Mouse (Mus musculus) hematopoietic stem cell, adult 5-6 weeks (primary cell): ENCODE results near the gene Bcat1. TPM values are rescaled to one million over a fixed set of nuclear protein-coding genes. Genes with fewer than 3 reads are reported as not detected.

Experiments
- ATAC-seq, 2 experiments: fragments of 125-278 bp in 1 of 2; replicated peaks in 1 of 2; 2 replicates each; pipeline ENCODE4 v1.8.0; 2016 to 2017; ENCODE audit warnings: inconsistent platforms in 2 of 2, mild to moderate bottlenecking in 2 of 2, moderate number of reproducible peaks in 2 of 2, low read depth in 1 of 2, moderate TSS enrichment in 1 of 2; ENCODE audit not compliant: low FRiP score in 2 of 2, poor library complexity in 2 of 2, severe bottlenecking in 2 of 2, insufficient read depth in 1 of 2, low TSS enrichment in 1 of 2
- total RNA-seq: library from RNA; stranded (forward); fragments of 172-1452, 232-1000 nt; gene quantifications from 2 replicates; pipeline ENCODE4 v1.2.3, GENCODE M21; 2017

Gene Bcat1
- total RNA-seq, 1 experiment from 2014 or later, result 0.79 TPM

DNA sequence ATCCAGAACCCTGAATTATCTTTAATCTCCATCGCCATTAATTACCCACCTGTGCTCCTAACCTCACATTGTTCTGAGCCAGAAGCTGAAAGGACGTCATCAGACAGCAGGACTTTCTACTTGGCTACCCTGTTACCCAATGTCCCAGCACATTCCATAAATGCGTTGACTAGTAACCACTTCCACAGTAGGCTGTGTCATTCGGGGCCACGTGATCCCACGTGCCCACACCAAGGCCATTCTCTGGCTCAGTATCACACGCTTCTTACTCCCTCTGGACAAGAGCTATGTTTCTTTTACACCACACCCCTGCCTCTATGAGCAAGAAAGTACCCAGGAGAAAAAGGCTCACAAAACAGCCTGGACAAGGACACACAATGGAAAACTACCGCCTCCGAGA, 40.6 kb downstream of the Bcat1 start:
- ATAC-seq, result no peak

DNA sequence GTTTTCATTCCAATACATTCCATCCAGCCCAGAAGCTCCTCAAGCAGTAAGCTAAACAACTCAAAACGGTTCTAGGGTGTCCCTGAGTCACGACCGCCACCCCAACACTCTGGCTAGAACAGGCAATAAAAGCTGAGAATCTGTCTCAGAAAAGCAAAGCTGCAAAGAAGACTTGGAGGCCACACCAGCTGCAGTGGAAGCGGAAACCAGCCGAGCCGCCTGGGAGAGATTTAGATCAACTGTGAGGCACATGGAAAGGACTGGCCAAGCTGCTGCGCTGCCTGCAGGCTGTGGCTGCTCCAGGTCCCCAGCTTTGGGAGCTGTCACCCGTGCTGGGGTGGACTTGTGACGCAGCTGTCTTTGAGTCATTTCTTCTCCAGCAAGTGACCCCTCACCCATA, 45.4 kb downstream of the Bcat1 start:
- no peak for ATAC-seq

DNA sequence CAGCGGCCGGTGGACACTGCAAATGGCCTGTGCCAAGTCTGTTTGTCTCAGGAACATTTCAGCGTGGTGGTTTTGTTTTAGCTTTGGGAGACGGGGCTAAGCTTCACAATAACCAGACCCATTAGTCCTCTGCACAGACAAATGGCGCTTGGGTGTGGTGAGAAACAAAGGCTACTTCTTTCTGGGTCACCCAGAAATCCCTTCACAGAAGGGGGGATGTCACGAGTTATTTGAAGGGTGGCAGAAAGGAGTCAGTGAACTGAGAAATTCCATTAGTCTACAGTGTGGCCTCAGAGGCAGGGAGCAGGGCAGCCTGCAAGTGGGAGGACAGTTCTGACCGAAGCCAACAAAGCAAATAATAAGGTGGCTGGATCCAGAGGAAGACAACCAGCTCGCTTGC, 52.0 kb downstream of the Bcat1 start:
- no peak for ATAC-seq

DNA sequence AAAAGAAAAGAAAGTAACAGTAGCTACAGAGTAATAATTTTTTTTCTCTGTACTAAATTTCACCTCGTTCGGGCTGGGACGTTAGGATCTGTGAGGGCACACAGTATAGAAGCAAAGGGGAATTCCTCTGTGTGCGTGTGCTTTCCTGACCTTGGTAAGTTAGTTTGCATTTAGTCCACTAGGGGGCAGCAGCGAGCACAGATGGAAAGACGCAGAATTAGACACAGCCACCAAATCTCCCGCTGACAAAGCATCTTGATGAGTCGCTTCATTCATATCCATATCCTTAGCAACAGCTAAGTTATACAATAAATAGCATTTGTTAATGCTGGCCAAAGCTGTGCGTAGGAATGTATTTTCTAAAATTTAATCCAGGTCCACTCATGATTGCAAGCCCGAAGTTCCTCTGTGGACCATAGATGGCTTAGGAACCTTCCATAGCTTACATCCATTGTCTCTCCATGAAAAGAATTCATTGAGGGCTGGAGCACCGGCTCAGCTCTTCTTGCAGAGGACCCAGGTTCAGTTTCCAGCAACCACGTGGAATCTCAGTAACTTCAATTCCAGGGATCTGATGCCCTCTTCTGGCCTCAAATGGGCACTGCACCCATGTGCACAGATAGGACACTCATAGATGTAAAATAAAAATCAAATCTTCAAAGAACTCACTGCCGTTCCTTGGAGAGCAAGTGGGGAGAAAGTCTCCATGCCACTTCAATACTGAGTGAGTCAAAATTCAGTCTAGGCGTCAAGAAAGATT, 52.8 kb downstream of the Bcat1 start:
- ATAC-seq, result peak in 1 of 2 experiments; percentile 60; a peak in 1 of 4 replicates

DNA sequence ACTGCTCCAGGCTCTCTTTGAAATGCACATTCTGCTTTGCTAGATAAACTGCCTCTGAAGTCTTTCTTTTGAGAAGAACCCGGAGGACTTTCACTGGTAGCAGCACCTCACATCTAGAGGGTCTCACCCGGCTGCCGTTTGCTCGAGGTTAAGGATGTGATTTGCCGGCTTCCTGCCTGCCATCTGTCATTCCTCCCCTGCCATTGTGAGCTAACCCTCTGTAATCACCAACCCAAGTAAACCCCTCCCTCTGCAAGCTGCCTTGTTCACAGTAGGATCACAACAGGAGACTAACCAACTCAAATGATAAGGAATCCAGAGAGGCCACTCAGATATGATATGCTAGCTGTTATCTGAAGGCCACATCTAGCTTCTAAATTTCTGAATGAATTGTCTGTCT, 53.6 kb downstream of the Bcat1 start:
- ATAC-seq, result no peak

DNA sequence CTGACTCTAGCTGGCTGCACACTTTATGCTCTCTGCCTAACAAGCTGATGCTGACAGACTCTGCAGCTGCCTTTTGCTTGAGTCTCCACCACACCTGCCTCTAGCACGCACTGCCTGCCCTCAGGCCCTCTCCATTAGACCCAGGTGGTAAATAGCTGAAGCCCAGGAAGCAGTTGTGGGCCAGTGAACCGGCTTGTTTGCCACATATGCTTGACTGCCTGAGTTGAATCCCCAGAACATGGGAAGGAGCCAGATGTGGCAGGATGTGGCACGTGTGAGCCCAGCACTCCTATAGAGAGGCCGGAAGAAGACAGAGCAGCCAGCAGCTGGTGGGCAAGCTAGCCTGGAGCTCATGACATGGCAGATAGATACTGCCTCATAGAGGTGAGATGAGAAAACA, 55.4 kb downstream of the Bcat1 start:
- ATAC-seq, result no peak

DNA sequence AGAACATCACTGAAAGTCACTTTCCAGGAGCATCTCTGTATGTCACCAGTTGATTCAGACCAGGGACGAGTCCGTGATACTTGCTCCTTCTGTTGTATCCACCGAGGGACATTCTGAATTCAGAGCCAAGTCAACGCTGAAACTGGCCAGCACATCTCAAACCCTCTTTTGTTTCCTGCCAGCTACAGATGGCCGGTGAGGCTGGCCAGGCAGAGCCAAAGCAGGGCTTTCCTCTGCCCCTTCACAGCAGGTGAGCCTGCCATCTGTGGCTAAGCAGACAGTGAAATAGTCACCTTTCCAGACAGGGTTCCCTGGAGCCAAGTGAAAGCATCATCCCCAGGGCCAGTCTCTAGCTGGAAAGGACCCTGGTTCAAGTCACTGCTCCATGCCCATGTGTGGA, 57.7 kb downstream of the Bcat1 start:
- ATAC-seq, result no peak

DNA sequence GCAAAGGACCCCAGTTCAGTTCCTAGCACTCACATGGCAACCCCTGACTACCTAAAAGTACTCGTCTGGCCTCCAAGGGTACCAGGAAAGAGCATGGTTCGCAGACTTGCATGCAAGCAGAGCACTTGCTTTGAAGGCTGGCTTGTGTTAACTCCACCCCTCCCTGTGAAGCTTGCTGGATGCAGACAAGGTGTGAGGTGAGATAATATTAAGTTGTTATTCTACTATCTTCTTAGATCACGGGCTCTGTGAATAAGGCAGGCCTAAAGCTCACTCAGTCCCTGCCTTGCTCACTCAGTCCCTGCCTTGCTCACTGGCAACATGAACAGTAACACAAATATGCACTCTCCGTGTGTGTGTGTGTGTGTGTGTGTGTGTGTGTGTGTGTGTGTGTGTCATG, 58.5 kb downstream of the Bcat1 start:
- ATAC-seq, result peak; percentile 29 to 46; a peak in 1 of 4 replicates

DNA sequence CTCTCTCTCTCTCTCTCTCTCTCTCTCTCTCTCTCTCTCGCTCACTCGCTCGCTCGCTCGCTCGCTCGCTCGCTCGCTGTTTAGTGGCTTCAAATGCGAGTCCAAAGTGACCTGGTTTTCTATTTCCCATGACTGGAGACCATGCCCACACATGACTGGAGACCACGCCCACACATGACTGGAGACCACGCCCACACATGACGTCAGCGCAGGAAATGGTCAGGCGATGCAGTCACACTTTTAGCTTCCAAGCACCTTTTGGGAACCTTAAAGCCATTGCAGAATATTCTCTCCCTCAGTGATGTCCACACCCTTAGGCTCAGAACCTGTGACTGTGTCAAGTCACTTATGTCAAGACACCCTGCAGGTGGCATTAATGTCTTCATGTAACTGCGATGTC, 59.3 kb downstream of the Bcat1 start:
- no peak for ATAC-seq

DNA sequence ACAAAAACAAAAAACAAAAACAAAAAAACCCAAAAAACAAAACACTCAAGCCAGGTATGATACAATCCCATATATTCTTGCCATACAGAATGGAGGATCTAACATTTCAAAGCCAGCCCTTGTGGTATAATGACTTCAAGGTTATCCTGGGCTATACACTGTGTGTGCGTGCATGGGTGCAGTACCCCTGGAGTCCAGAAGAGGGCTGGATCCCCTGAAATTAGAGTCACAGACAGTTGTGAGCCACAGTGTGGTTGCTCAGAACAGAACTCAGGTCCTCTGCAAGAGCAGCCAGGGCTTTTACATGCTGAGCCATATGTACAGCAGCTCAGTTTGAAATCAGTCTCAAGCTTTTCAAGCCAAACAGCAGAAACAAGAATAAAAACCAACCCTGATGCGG, 61.0 kb downstream of the Bcat1 start:
- no peak for ATAC-seq

DNA sequence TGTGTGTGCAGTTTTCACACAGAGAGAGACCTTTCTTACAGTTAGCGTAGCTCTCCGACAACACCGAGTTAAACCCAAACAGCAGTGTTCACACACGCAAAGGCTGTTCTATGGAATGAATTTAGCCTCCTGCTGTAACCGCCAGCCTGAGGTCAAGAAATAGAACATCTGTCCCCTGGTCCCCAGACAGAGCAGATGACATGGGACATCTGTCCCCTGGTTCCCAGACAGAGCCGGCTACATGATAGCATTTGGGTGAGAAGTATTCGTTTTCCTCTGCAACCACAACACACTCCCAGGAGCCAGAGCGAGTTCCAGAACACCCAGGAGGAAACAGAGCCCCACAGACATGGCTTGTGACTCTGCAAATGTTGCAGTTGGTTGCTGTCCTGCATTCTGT, 63.3 kb downstream of the Bcat1 start:
- ATAC-seq, result no peak

DNA sequence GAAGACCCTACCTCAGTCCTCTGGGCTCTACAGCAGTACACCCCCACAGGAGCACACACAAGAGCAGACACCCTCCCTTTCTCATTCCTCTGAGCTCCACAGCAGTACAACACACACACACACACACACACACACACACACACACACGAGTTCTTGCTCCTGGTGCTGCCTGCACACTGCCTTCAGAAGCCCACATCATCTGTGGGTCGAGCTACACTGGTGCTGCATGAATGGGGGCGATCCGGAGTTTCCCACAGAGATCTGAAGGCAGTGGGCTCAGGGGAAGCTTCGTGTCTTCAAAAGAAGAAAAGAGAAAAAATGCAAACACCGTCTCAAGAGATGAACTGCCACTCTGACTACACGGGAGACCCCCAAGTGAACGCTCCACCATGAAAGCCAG, 64.8 kb downstream of the Bcat1 start:
- ATAC-seq, result no peak

DNA sequence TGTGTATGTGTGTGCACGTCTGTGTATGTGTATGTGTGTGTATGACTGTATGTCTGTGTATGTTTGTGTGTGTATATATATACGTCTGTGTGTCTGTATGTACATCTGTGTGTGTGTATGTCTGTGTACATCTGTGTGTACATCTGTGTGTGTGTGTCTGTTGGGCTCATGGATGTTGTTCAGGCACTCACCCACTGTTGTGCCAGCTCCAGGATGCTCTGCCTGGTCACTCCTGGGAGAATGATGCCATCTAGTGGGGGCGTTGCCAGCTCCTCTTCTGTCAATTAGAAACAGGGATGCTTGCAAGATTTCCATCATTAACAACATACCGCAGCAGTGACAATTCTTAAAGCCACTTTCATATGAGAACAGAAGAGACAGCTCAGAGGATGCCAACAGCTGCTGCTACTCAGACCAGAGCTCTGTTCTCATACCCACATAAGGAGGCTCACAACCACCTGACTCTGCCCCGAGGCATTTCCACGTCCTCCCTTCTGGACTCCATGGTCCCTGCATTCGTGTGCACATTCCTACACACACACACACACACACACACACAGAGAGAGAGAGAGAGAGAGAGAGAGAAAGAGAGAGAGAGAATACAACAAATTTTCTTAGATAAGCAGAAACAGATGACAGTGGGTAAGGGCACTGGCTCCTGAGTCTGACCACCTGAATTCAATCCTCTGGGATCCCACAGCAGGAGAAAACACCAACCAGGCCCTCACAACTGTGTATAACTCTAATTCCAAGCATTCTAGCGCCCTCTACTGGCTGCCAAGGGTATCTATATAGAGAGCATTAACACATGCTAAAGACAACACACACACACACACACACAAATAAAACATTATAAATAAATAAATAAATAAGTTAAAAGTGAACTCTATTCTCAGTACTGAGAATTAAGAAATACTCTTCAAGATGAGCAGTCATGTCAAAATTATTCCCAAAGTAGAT, 65.8 kb downstream of the Bcat1 start:
- ATAC-seq, result no peak; a peak in 1 of 4 replicates

DNA sequence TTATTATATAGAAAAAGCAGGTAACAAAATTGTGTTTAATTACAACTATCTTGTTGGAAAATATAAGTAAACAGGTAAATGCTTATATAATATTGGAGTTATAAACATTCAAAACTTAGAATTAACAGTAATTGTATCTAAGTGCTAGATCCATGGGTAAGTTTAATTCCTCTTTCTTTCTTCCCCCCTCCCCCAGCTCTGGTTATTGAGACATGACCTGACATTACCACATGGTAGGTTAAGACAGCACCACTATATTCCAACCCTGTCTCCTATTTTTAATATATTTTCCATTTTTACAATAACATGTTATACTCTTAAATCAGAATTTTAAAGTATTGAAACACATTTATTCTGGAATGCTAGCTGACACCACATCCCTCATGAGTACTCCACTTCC, 72.5 kb downstream of the Bcat1 start:
- ATAC-seq, result no peak

DNA sequence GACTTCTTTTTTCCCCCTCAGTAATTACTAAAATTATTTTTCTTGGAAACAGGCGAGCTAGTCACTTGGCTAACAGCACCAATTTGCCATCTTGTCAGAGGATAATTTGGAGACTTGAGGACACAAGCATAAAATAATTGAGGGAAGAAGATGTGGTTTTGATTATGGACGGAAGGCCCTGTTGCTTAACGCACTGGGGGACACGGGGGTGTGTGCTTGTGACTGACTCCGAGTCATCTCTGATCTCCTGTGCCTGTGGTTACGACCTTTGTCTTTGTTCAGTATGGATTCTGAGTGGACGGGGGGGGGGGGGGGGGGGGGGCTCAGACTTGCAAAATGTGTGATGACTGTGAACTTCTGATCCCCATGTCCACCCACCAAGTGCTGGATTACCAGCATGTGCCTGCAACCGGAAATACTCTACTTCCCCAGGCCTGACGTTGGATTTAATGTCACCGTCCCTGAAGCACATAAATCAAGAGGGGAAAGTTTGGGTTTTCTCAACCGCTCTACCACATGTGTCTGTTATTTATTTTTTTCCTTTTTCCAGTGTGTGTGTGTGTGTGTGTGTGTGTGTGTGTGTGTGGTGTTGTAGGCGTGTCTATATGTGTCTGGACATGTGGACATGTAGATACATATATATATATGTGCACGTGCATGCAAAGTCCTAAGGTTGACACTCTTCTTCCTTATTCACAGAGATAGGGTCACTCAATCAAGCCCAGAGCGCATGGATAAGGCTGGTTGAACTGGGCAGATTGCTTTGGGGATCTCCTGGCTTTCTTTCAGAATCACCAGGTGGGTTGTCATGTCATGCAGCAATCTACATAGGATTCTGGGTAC, 73.7 kb downstream of the Bcat1 start:
- ATAC-seq, result peak; percentile 90 to 93

DNA sequence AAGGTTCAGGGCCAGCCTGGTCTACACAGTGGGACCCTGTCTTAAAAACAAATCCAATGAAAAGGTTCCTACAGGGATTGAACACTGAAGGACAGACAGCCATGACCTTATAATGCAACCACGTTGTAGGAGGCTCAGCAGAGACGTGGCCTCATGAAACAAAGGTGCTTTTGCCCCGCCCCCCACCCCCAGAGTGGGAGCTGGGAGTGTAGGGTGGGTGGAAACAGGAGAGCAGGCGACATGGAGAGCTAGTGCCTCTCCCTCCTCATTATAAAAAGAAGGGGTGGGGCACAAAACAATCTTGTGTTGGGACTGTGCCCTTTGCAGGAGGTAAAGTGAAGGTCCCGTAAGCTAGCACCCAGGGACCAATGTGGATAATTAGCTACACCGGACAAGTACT, 74.5 kb downstream of the Bcat1 start:
- ATAC-seq, result no peak

DNA sequence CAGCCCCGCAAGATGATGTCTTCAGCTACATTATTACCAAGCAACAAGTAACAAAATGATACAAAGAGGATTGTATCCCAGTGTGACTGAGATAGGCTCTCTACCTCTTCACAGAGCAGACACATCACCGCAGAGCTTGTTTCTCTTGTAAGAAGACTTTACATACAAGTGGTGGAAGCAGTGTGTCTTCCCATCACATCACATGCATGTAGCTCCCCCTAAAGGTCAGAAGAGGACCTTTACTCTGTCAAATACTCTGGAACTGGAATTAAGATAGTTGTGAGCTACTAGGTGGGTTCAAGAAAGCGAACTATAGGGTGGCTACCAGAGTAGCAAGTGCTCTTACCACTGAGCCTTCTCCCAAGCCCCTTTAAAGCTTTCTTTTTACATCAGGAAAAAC, 78.8 kb downstream of the Bcat1 start:
- peak; percentile 65 to 72; a peak in 3 of 4 replicates for ATAC-seq

DNA sequence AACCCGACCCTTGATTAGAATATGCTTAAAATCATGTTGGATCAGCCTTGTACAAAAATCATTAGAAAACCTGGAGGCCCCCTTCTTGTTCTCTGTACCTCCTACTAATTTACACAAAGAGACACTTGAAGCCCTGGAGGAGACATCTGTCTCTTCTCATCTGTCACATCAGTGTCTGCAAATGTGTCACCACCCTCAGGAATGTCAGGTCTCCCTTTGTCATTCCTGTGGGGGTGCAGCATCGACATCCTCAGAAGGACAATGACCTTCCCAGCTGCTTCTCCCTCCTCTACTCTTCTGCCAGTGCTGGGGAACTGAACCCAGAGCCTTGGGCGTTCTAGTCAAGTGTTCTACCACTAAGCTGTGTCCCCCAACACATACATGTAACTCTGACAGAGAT, 83.9 kb downstream of the Bcat1 start:
- no peak for ATAC-seq
